Mouse (Mus musculus) thymus, adult 2 months (tissue): ENCODE measurements around the gene Olfr319. TPM values are rescaled to one million over a fixed set of nuclear protein-coding genes. Genes with fewer than 3 reads are reported as not detected.
"Not testable (repeated sequence)": the region's sequence is repeated elsewhere in the genome, so short reads cannot be mapped to it uniquely, and the experiment has no call there.

Experiments used
- DNase-seq: peaks from one replicate; pipeline ENCODE4 v3.0.0; 2021
- H3K27ac ChIP-seq: fragments of 200-500 bp; 2 replicates; pipeline ENCODE4 v1.5.1; 2012; ENCODE audit warnings: low read length, control low read depth; ENCODE audit not compliant: control insufficient read depth, insufficient read depth
- H3K27me3 ChIP-seq: fragments of 200-500 bp; 2 replicates; pipeline ENCODE4 v1.6.1; 2012; ENCODE audit warnings: mild to moderate bottlenecking, low read length, moderate library complexity, mixed read lengths; ENCODE audit not compliant: control insufficient read depth, insufficient read depth
- H3K36me3 ChIP-seq: fragments of 200-500 bp; 2 replicates; pipeline ENCODE4 v1.6.1; 2012; ENCODE audit warnings: mild to moderate bottlenecking, low read length, moderate library complexity; ENCODE audit not compliant: control insufficient read depth, insufficient read depth
- H3K4me1 ChIP-seq: fragments of 200-500 bp; replicated peaks from 2 replicates; pipeline ENCODE4 v1.6.1; 2012; ENCODE audit warnings: low read length; ENCODE audit not compliant: control insufficient read depth, insufficient read depth
- H3K4me3 ChIP-seq: fragments of 200-500 bp; 2 replicates; pipeline ENCODE4 v1.5.1; 2012; ENCODE audit warnings: mild to moderate bottlenecking, low read length, control low read depth, moderate library complexity; ENCODE audit not compliant: control insufficient read depth, insufficient read depth
- CTCF ChIP-seq: fragments of 200-500 bp; IDR thresholded peaks from 2 replicates; pipeline ENCODE4 v1.5.1; 2012; ENCODE audit warnings: mild to moderate bottlenecking, control low read depth, low read length, moderate library complexity, borderline replicate concordance; ENCODE audit not compliant: control insufficient read depth, poor library complexity, insufficient read depth; ENCODE audit errors: extremely low read depth
- POLR2A ChIP-seq: fragments of 200-500 bp; IDR thresholded peaks from 2 replicates; pipeline ENCODE4 v1.6.1; 2012; ENCODE audit warnings: mild to moderate bottlenecking, low read length, control low read depth, moderate library complexity; ENCODE audit not compliant: control insufficient read depth, poor library complexity, insufficient read depth; ENCODE audit errors: extremely low read depth
- WGBS: fragments of 180-500 bp; shearing (Covaris S2); methylation state at CpG from one replicate; pipeline ENCODE4 v1.1.7; 2018; 5-methylcytosine and 5-hydroxymethylcytosine counted together
- polyA plus RNA-seq: library from polyadenylated mRNA; depleted of rRNA; stranded (reverse); fragments of >200 nt; gene quantifications from 2 replicates; pipeline ENCODE4 v1.2.3, GENCODE M21; 2012; rRNA removed

Gene Olfr319
- not detected in 2 replicates for polyA plus RNA-seq

GRCm38 (mm10) chr11:58698862-58699261 is at the start of gene Olfr319:
TSS of gene Olfr319 (plus strand) at chr11:58699162.
- Histone ChIP-seq H3K4me1 (no peaks in the 10 kb centered on the region), H3K27ac (no peak within 1 kb of the TSS), H3K27me3 (no peaks in the 10 kb centered on the region), H3K36me3 (no peaks in the 10 kb centered on the region), H3K4me3 (no peak within 1 kb of the TSS)
- TF ChIP-seq POLR2A (no peak), CTCF (no peak)
- DNase-seq, result no peak
- WGBS, result 91% methylated on average over 3 of the region's 3 CpGs

GRCm38 (mm10) chr11:58655151-58655550 is 43.8 kb upstream of the Olfr319 start:
- TF ChIP-seq POLR2A (no peak), CTCF (no peak)

GRCm38 (mm10) chr11:58658596-58658995 is 40.4 kb upstream of the Olfr319 start, which contains the start of gene Olfr322:
TSS of gene Olfr322 (plus strand) at chr11:58658782.
- no peak for TF ChIP-seq POLR2A
- TF ChIP-seq CTCF, result no peak
- no peak for DNase-seq
- no peaks in the 10 kb centered on the region for H3K36me3 ChIP-seq
- no peak within 1 kb of the TSS for H3K4me3 ChIP-seq
- no peak within 1 kb of the TSS for H3K27ac ChIP-seq
- no peaks in the 10 kb centered on the region for H3K27me3 ChIP-seq
- WGBS, result 88% methylated on average over 4 of the region's 4 CpGs
- no peaks in the 10 kb centered on the region for H3K4me1 ChIP-seq

More at GRCm38 (mm10) chr11:58655151-58655550, 43.8 kb upstream of the Olfr319 start:
- Histone ChIP-seq H3K4me3 (no peak overlapping the region), H3K4me1 (no peaks in the 10 kb centered on the region), H3K27ac (no peak overlapping the region), H3K27me3 (no peaks in the 10 kb centered on the region), H3K36me3 (no peaks in the 10 kb centered on the region)
- 95% methylated on average over 3 of the region's 3 CpGs for WGBS
- DNase-seq, result no peak

DNA sequence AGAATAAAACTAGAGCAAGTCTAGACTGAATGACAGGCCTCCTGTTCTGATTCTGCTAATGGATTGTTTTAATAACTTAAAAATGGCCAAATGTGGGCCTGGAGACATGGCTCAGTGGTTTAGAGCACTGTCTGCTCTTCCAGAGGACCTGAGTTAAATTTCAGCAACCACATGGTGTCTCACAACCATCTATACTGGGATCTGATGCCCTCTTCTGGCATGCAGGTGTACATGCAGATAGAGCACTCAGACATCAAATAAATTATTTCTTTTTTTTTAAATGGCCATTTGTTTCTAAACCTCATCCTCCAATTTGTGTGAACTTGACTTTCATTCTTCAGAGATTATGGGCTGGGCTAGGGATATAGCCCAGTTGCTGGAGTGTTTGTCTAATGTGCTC is 29.7 kb upstream of the Olfr319 start:
- Histone ChIP-seq H3K27ac (no peak overlapping the region), H3K4me1 (no peaks in the 10 kb centered on the region), H3K36me3 (no peaks in the 10 kb centered on the region), H3K4me3 (no peak overlapping the region), H3K27me3 (no peaks in the 10 kb centered on the region)
- no peak for DNase-seq
- no peak for TF ChIP-seq POLR2A
- no peak for TF ChIP-seq CTCF

GRCm38 (mm10) chr11:58671825-58672224 is 27.1 kb upstream of the Olfr319 start:
- Histone ChIP-seq H3K4me3 (no peak overlapping the region), H3K27ac (no peak overlapping the region), H3K27me3 (no peaks in the 10 kb centered on the region), H3K36me3 (no peaks in the 10 kb centered on the region), H3K4me1 (no peaks in the 10 kb centered on the region)
- no peak for TF ChIP-seq POLR2A
- TF ChIP-seq CTCF, result no peak
- 56% methylated on average over 4 of the region's 4 CpGs for WGBS
- DNase-seq, result no peak

GRCm38 (mm10) chr11:58680799-58681198 is 18.2 kb upstream of the Olfr319 start, which contains the start of gene Olfr320:
TSS of gene Olfr320 (plus strand) at chr11:58681099.
- WGBS, result 76% methylated on average over 1 of the region's 1 CpGs

GRCm38 (mm10) chr11:58709086-58709485 is 10.1 kb downstream of the Olfr319 start:
- Histone ChIP-seq H3K27me3 (no peaks in the 10 kb centered on the region), H3K36me3 (no peaks in the 10 kb centered on the region), H3K4me1 (no peaks in the 10 kb centered on the region; the same call in 1 of the 2 replicates), H3K4me3 (no peak overlapping the region), H3K27ac (no peak overlapping the region)
- WGBS, result 84% methylated on average over 11 of the region's 11 CpGs
- TF ChIP-seq POLR2A (no peak), CTCF (no peak)
- DNase-seq, result no peak

More at GRCm38 (mm10) chr11:58680799-58681198, 18.2 kb upstream of the Olfr319 start, which contains the start of gene Olfr320:
- no peak for DNase-seq
- Histone ChIP-seq H3K36me3 (no peaks in the 10 kb centered on the region), H3K4me1 (no peaks in the 10 kb centered on the region), H3K27me3 (no peaks in the 10 kb centered on the region), H3K27ac (no peak within 1 kb of the TSS), H3K4me3 (no peak within 1 kb of the TSS)
- TF ChIP-seq CTCF, result no peak
- no peak for TF ChIP-seq POLR2A

DNA sequence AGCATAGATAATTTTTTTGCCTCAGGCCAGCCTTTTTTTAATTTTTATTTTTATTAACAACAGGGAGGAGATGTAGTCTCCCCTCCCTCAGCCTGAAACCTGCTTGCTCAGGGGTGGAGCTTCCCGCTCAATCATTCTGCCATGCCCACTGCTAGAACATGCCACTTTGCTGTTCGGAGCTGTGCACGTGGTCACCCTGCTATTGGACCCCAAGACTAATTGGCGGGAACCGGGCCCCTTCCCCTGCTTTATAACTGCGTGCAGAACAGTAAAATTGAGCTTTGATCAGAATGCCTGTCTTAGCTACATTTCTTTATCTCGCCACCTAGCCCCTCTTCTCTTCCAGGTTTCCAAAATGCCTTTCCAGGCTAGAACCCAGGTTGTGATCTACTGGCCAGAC is 18.8 kb downstream of the Olfr319 start:
- DNase-seq, result not testable (repeated sequence)

More for the DNA sequence above, 18.8 kb downstream of the Olfr319 start:
- H3K27ac ChIP-seq, H3K27me3 ChIP-seq, H3K4me1 ChIP-seq, H3K4me3 ChIP-seq, H3K36me3 ChIP-seq: not testable (repeated sequence)
- 93% methylated on average over 7 of the region's 7 CpGs for WGBS
